Mouse (Mus musculus) kidney, adult 2 months (tissue): ENCODE measurements at regions not wholly inside any gene's neighbourhood (a gene's known extent, or its start where the extent isn't known, plus 50 kb on each side); places are given as distances from the start of the nearest gene placed in this dataset.

Experiments
- DNase-seq: peaks from one replicate; pipeline ENCODE4 v3.0.0; 2021
- H3K27ac ChIP-seq: fragments of 200-500 bp; 2 replicates; pipeline ENCODE4 v1.5.1; 2012; ENCODE audit warnings: low read depth, low read length, control low read depth, inconsistent platforms; ENCODE audit not compliant: insufficient read depth
- H3K27me3 ChIP-seq: fragments of 200-500 bp; replicated peaks from 2 replicates; pipeline ENCODE4 v1.6.1; 2012; ENCODE audit warnings: mild to moderate bottlenecking, moderate library complexity, low read length, inconsistent platforms; ENCODE audit not compliant: control insufficient read depth, insufficient read depth
- H3K36me3 ChIP-seq: fragments of 200-500 bp; 2 replicates; pipeline ENCODE4 v1.6.1; 2012; ENCODE audit warnings: mild to moderate bottlenecking, moderate library complexity, low read length, inconsistent platforms; ENCODE audit not compliant: control insufficient read depth, insufficient read depth
- H3K4me1 ChIP-seq: fragments of 200-500 bp; 2 replicates; pipeline ENCODE4 v1.6.1; 2011; ENCODE audit warnings: low read length; ENCODE audit not compliant: control insufficient read depth, insufficient read depth
- H3K4me3 ChIP-seq: fragments of 200-500 bp; 2 replicates; pipeline ENCODE4 v1.5.1; 2011; ENCODE audit warnings: mild to moderate bottlenecking, low read depth, low read length, control low read depth; ENCODE audit not compliant: insufficient read depth
- CTCF ChIP-seq: fragments of 200-500 bp; conservative IDR thresholded peaks from 2 replicates; pipeline ENCODE4 v1.5.1; 2011; ENCODE audit warnings: low read depth, mild to moderate bottlenecking, control low read depth, low read length, moderate library complexity, mixed read lengths; ENCODE audit not compliant: insufficient read depth, insufficient read length
- POLR2A ChIP-seq: fragments of 200-500 bp; IDR thresholded peaks from one replicate; pipeline ENCODE4 v1.6.1; 2011; ENCODE audit warnings: low read depth, low read length, control low read depth
- WGBS: fragments of 180-500 bp; shearing (Covaris S2); methylation state at CpG from one replicate; pipeline ENCODE4 v1.1.7; 2018; 5-methylcytosine and 5-hydroxymethylcytosine counted together

GRCm38 (mm10) chr6:93150531-93150930, 207.2 kb upstream of the Adamts9 start:
- TF ChIP-seq POLR2A (no peak), CTCF (no peak)
- Histone ChIP-seq H3K36me3 (no peaks in the 10 kb centered on the region), H3K27ac (no peak overlapping the region), H3K4me3 (no peak overlapping the region), H3K27me3 (no peaks in the 10 kb centered on the region), H3K4me1 (no peaks in the 10 kb centered on the region)
- 40% methylated on average over 2 of the region's 2 CpGs for WGBS
- DNase-seq, result peak; percentile 49

DNA sequence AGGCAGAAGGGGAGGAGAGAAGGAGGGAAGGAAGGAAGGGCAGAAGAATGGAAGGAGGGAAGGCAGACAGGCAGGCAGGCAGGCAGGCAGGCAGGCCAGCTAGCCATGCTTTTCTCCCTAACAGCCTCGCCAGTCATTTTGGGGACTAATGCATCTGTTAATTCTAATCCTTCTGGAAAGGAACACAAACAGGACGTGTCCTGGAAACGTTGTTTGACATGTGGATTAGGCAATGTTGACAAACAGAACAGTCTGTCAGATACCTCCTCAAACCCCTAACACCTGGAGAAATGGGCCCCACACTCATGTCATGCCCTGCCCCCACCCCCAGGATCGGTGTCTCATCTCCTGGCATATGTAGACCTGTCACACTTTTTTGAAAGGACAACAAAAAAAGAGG, 206.7 kb upstream of the Adamts9 start:
- TF ChIP-seq CTCF (no peak), POLR2A (no peak)
- Histone ChIP-seq H3K4me3 (no peak overlapping the region), H3K27ac (peak overlapping the region; percentile 22; the same call in 1 of the 2 replicates), H3K4me1 (no peaks in the 10 kb centered on the region), H3K27me3 (no peaks in the 10 kb centered on the region), H3K36me3 (no peaks in the 10 kb centered on the region)
- no peak for DNase-seq
- WGBS, result 54% methylated on average over 4 of the region's 4 CpGs

GRCm38 (mm10) chr6:93140331-93140731, 197.0 kb upstream of the Adamts9 start:
- Histone ChIP-seq H3K36me3 (no peaks in the 10 kb centered on the region), H3K4me3 (no peak overlapping the region), H3K4me1 (no peaks in the 10 kb centered on the region), H3K27ac (no peak overlapping the region), H3K27me3 (no peaks in the 10 kb centered on the region)
- TF ChIP-seq POLR2A (no peak), CTCF (no peak)
- WGBS, result 26% methylated on average over 4 of the region's 4 CpGs
- no peak for DNase-seq

DNA sequence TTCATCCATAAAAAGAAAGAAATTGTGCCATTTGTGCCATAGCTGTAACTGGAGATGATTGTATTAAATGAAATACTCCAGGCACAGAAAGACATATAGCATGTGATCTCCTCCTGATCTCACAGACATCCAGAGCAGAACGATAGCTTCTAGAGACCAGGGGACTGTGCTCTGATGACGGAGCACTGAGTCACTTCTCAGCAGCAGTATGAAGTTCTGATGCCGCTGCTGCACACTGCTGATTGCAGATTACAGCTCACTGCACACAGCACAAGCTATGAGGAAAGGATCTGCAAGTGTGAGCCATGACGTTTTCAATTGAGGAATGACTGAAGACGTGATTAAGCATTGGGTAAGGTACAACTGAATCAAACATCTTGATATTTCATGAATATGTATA, 190.6 kb upstream of the Adamts9 start:
- no peaks in the 10 kb centered on the region for H3K36me3 ChIP-seq
- no peak overlapping the region for H3K4me3 ChIP-seq
- H3K4me1 ChIP-seq, result no peaks in the 10 kb centered on the region
- H3K27ac ChIP-seq, result no peak overlapping the region
- TF ChIP-seq CTCF, result no peak
- TF ChIP-seq POLR2A, result no peak
- DNase-seq, result no peak
- 55% methylated on average over 5 of the region's 5 CpGs for WGBS
- H3K27me3 ChIP-seq, result no peaks in the 10 kb centered on the region

DNA sequence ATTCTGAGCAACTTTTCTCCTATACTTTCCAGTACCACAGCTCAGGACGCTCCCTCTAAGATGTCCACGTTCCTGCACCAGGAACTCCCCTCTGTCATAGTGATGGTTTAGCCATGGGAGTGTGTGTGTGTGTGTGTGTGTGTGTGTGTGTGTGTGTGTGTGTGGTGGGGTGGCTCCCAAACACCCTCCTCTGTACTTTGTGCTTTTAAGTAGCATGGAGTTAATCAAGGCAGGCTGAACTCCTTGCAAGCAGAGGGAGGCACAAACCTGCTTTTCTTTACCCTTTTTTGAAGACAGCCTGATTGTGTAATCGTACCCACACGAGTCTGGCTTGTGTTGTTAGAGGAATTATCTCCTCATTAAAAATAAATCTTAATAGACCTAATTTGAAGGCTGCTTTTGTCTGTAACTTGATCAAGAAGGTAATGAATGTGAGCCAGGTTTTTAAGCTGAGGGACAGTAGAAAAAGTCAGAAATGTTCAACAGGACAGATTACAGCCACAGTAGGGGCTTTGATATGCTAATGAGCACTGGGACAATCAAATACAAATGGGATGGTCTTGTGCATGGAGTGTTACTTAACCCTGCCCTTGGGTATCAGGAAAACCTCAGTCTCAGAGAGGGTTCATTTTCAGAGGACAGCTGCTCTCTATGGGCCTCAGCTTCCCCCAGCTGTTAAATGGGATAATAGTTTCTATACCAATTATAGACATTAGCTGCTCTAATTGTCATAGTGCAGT, 187.8 kb upstream of the Adamts9 start:
- no peak overlapping the region for H3K4me3 ChIP-seq
- 59% methylated on average over 4 of the region's 4 CpGs for WGBS
- no peak overlapping the region for H3K27ac ChIP-seq
- H3K27me3 ChIP-seq, result no peaks in the 10 kb centered on the region
- no peaks in the 10 kb centered on the region for H3K4me1 ChIP-seq
- no peaks in the 10 kb centered on the region for H3K36me3 ChIP-seq
- DNase-seq, result no peak
- TF ChIP-seq POLR2A (no peak), CTCF (no peak)

DNA sequence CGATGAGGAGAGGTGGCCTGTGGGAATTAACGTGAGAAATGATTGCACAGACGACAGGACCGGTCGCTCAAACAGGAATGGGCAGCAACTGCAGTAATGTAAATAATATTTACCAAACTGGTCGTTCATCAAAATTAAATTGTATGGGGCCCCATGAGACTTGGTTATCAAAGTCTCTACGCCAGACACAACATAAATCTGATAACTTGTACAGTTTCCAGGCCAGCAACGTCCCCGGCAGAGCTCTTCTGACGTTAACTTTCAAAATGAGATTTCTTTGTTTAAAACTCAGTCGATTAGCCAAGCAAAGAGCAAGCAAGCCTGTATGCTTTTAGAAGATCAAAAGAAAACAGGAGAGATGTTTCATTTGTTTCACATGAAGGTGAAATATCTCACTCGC, 176.2 kb upstream of the Adamts9 start:
- WGBS, result 78% methylated on average over 12 of the region's 12 CpGs
- Histone ChIP-seq H3K4me1 (no peaks in the 10 kb centered on the region), H3K27ac (no peak overlapping the region), H3K4me3 (no peak overlapping the region), H3K36me3 (no peaks in the 10 kb centered on the region), H3K27me3 (no peaks in the 10 kb centered on the region)
- TF ChIP-seq POLR2A (no peak), CTCF (no peak)
- no peak for DNase-seq

DNA sequence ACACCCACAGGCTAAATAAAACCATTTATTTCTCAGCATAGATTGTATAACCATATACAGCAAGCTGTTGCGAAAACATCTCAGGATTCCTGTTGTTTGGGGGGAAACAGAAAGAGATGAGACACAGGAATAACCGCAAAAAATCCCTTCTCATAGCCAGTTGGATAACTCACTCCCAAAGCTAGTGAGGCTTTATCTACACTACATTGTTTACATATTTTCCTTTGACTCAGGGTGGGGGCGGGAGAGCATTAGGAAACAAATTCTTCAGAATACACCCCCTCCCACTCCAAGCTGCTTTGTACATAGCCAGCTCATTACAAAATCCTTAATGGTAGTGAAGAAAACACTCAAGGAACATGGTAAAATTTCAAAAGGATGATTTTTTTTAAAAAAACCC, 170.1 kb upstream of the Adamts9 start:
- no peak for TF ChIP-seq CTCF
- no peak for TF ChIP-seq POLR2A
- H3K4me1 ChIP-seq, result no peaks in the 10 kb centered on the region
- H3K27ac ChIP-seq, result no peak overlapping the region
- H3K36me3 ChIP-seq, result no peaks in the 10 kb centered on the region
- H3K27me3 ChIP-seq, result no peaks in the 10 kb centered on the region
- DNase-seq, result no peak
- WGBS, result 84% methylated on average over 3 of the region's 3 CpGs
- H3K4me3 ChIP-seq, result no peak overlapping the region
